Mouse (Mus musculus): ENCODE measurements around the gene Iqsec1. TPM values are rescaled to one million over a fixed set of nuclear protein-coding genes. Genes with fewer than 3 reads are reported as not detected.

Gene Iqsec1
- total and polyA plus RNA-seq, 2 experiments from 2014 or later, result 12.0 to 93.7 TPM

DNA sequence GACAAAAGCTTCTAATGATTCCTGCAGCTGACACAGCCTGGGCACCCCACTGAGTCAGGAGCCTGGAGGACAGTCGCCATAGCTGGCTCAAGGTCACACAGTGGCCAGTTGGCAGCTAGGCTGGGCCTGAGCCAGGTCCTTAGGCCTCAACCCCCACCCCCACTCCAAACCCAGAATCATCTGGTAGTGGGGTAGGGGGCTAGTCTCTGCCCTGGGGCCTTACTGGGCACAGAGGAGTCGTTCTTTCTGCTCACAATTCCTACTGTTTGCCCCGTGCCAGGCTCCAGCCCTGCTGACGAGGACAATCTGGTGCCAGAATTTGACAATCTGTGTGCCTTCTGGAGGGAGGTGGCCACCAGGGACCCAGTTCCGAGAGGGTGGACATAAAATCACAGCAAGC, 258.7 kb downstream of the Iqsec1 start:
- H3K27ac ChIP-seq (ENCODE audit: low read depth), result peak overlapping the region; percentile 56
- H3K36me3 ChIP-seq (replicated peaks; ENCODE audit: control insufficient read depth, insufficient read depth, low read length), result no peaks in the 10 kb centered on the region
- H3K4me2 ChIP-seq (ENCODE audit: low read depth, low read length), result no peak overlapping the region
- H3K27me3 ChIP-seq (ENCODE audit: control insufficient read depth, insufficient read depth, low read length), result no peaks in the 10 kb centered on the region
- no peak for ATAC-seq (ENCODE audit: insufficient read depth, low read depth)
- WGBS, result 48% methylated on average over 5 of the region's 5 CpGs
- H3K4me1 ChIP-seq (ENCODE audit: control insufficient read depth, insufficient read depth), result peaks cover 38% of the 10 kb centered on the region
- no peak for DNase-seq (ENCODE audit: low spot score)
- H3K9ac ChIP-seq (replicated peaks; ENCODE audit: low read depth, low read length), result no peak overlapping the region
- H3K4me3 ChIP-seq (ENCODE audit: low read depth, low read length), result no peak overlapping the region
- TF ChIP-seq EP300 (IDR thresholded peaks at IDR 0.05; ENCODE audit: low read depth) (no peak), CTCF (IDR thresholded peaks at IDR 0.05; ENCODE audit: low read depth) (no peak)
- no peaks in the 10 kb centered on the region for H3K9me3 ChIP-seq (replicated peaks; ENCODE audit: control insufficient read depth, low read length)

GRCm38 (mm10) chr6:90728491-90728931, 260.0 kb downstream of the Iqsec1 start:
- peak; percentile 84 for DNase-seq (ENCODE audit: low spot score)
- no peak overlapping the region for H3K4me2 ChIP-seq (ENCODE audit: low read depth, low read length)
- no peaks in the 10 kb centered on the region for H3K36me3 ChIP-seq (replicated peaks; ENCODE audit: control insufficient read depth, insufficient read depth, low read length)
- no peak overlapping the region for H3K9ac ChIP-seq (replicated peaks; ENCODE audit: low read depth, low read length)
- H3K9me3 ChIP-seq (replicated peaks; ENCODE audit: control insufficient read depth, low read length), result no peaks in the 10 kb centered on the region
- ATAC-seq (ENCODE audit: insufficient read depth, low read depth), result peak; percentile 79
- H3K27me3 ChIP-seq (ENCODE audit: control insufficient read depth, insufficient read depth, low read length), result no peaks in the 10 kb centered on the region
- no peak overlapping the region for H3K27ac ChIP-seq (ENCODE audit: low read depth)
- no peak overlapping the region for H3K4me3 ChIP-seq (ENCODE audit: low read depth, low read length)
- WGBS, result 8% methylated on average over 1 of the region's 1 CpGs
- peaks cover 35% of the 10 kb centered on the region for H3K4me1 ChIP-seq (ENCODE audit: control insufficient read depth, insufficient read depth)
- no peak for TF ChIP-seq EP300 (IDR thresholded peaks at IDR 0.05; ENCODE audit: low read depth)
- peak; percentile 99 for TF ChIP-seq CTCF (IDR thresholded peaks at IDR 0.05; ENCODE audit: low read depth)

- Histone ChIP-seq H3K4me1 (ENCODE audit: control insufficient read depth, insufficient read depth) (peaks cover 35% of the 10 kb centered on the region), H3K9ac (replicated peaks; ENCODE audit: low read depth, low read length) (no peak overlapping the region), H3K27me3 (ENCODE audit: control insufficient read depth, insufficient read depth, low read length) (no peaks in the 10 kb centered on the region), H3K9me3 (replicated peaks; ENCODE audit: control insufficient read depth, low read length) (no peaks in the 10 kb centered on the region), H3K4me3 (ENCODE audit: low read depth, low read length) (no peak overlapping the region), H3K4me2 (ENCODE audit: low read depth, low read length) (no peak overlapping the region), H3K27ac (ENCODE audit: low read depth) (no peak overlapping the region), H3K36me3 (replicated peaks; ENCODE audit: control insufficient read depth, insufficient read depth, low read length) (no peaks in the 10 kb centered on the region)
- DNase-seq (ENCODE audit: low spot score), result no peak
- WGBS, result 74% methylated on average over 3 of the region's 3 CpGs
- TF ChIP-seq CTCF (IDR thresholded peaks at IDR 0.05; ENCODE audit: low read depth) (no peak), EP300 (IDR thresholded peaks at IDR 0.05; ENCODE audit: low read depth) (no peak)
- no peak for ATAC-seq (ENCODE audit: insufficient read depth, low read depth)
Measured at GRCm38 (mm10) chr6:90727826-90728225, 260.7 kb downstream of the Iqsec1 start.

GRCm38 (mm10) chr6:90726711-90727122, 261.8 kb downstream of the Iqsec1 start:
- Histone ChIP-seq H3K36me3 (replicated peaks; ENCODE audit: control insufficient read depth, insufficient read depth, low read length) (no peaks in the 10 kb centered on the region), H3K27ac (ENCODE audit: low read depth) (no peak overlapping the region), H3K4me1 (ENCODE audit: control insufficient read depth, insufficient read depth) (peaks cover 31% of the 10 kb centered on the region), H3K27me3 (ENCODE audit: control insufficient read depth, insufficient read depth, low read length) (no peaks in the 10 kb centered on the region), H3K4me2 (ENCODE audit: low read depth, low read length) (no peak overlapping the region), H3K9me3 (replicated peaks; ENCODE audit: control insufficient read depth, low read length) (no peaks in the 10 kb centered on the region), H3K4me3 (ENCODE audit: low read depth, low read length) (no peak overlapping the region), H3K9ac (replicated peaks; ENCODE audit: low read depth, low read length) (no peak overlapping the region)
- DNase-seq (ENCODE audit: low spot score) (no peak), ATAC-seq (ENCODE audit: insufficient read depth, low read depth) (no peak)
- TF ChIP-seq EP300 (IDR thresholded peaks at IDR 0.05; ENCODE audit: low read depth) (no peak), CTCF (IDR thresholded peaks at IDR 0.05; ENCODE audit: low read depth) (no peak)
- WGBS, result 67% methylated on average over 2 of the region's 2 CpGs

- Histone ChIP-seq H3K4me2 (ENCODE audit: low read depth, low read length) (no peak overlapping the region), H3K4me3 (ENCODE audit: low read depth, low read length) (no peak overlapping the region), H3K4me1 (ENCODE audit: control insufficient read depth, insufficient read depth) (peaks cover 20% of the 10 kb centered on the region), H3K9ac (replicated peaks; ENCODE audit: low read depth, low read length) (no peak overlapping the region), H3K9me3 (replicated peaks; ENCODE audit: control insufficient read depth, low read length) (no peaks in the 10 kb centered on the region), H3K36me3 (replicated peaks; ENCODE audit: control insufficient read depth, insufficient read depth, low read length) (no peaks in the 10 kb centered on the region), H3K27ac (ENCODE audit: low read depth) (no peak overlapping the region), H3K27me3 (ENCODE audit: control insufficient read depth, insufficient read depth, low read length) (no peaks in the 10 kb centered on the region)
- ATAC-seq (ENCODE audit: insufficient read depth, low read depth) (no peak), DNase-seq (ENCODE audit: low spot score) (no peak)
- 25% methylated on average over 1 of the region's 1 CpGs for WGBS
- no peak for TF ChIP-seq EP300 (IDR thresholded peaks at IDR 0.05; ENCODE audit: low read depth)
- TF ChIP-seq CTCF (IDR thresholded peaks at IDR 0.05; ENCODE audit: low read depth), result no peak
Measured at GRCm38 (mm10) chr6:90725526-90725925, 263.0 kb downstream of the Iqsec1 start.

- 77% methylated on average over 3 of the region's 3 CpGs for WGBS
- no peaks in the 10 kb centered on the region for H3K9me3 ChIP-seq (replicated peaks; ENCODE audit: control insufficient read depth, low read length)
- no peak overlapping the region for H3K4me3 ChIP-seq (ENCODE audit: low read depth, low read length)
- DNase-seq (ENCODE audit: low spot score), result no peak
- H3K36me3 ChIP-seq (replicated peaks; ENCODE audit: control insufficient read depth, insufficient read depth, low read length), result no peaks in the 10 kb centered on the region
- no peak overlapping the region for H3K4me2 ChIP-seq (ENCODE audit: low read depth, low read length)
- no peak overlapping the region for H3K27ac ChIP-seq (ENCODE audit: low read depth)
- no peak overlapping the region for H3K9ac ChIP-seq (replicated peaks; ENCODE audit: low read depth, low read length)
- ATAC-seq (ENCODE audit: insufficient read depth, low read depth), result no peak
- TF ChIP-seq CTCF (IDR thresholded peaks at IDR 0.05; ENCODE audit: low read depth), result no peak
- no peak for TF ChIP-seq EP300 (IDR thresholded peaks at IDR 0.05; ENCODE audit: low read depth)
- H3K4me1 ChIP-seq (ENCODE audit: control insufficient read depth, insufficient read depth), result peaks cover 15% of the 10 kb centered on the region
- no peaks in the 10 kb centered on the region for H3K27me3 ChIP-seq (ENCODE audit: control insufficient read depth, insufficient read depth, low read length)
Measured at GRCm38 (mm10) chr6:90722993-90723392, 265.5 kb downstream of the Iqsec1 start.

Data from heart, postnatal 0 days (tissue).